Mouse (Mus musculus) midbrain, embryonic 10.5 days (tissue): ENCODE measurements at regions not wholly inside any gene's neighbourhood (a gene's known extent, or its start where the extent isn't known, plus 50 kb on each side); places are given as distances from the start of the nearest gene placed in this dataset.
A peak's percentile ranks its signal among the peaks of the same experiment; 100 is the strongest.
"Not testable (repeated sequence)": the region's sequence is repeated elsewhere in the genome, so short reads cannot be mapped to it uniquely, and the experiment has no call there.

Experiments used
- DNase-seq: peaks from one replicate; pipeline ENCODE4 v3.0.0-alpha.2; 2017; ENCODE audit warnings: low spot score
- H3K27ac ChIP-seq: fragments of 300-500 bp; sonication (generic); replicated peaks from 2 replicates; pipeline ENCODE4 v1.5.1; 2016; ENCODE audit warnings: mild to moderate bottlenecking
- H3K27me3 ChIP-seq: fragments of 300-500 bp; sonication (generic); 2 replicates; pipeline ENCODE4 v1.6.1; 2016; ENCODE audit warnings: low read depth, mild to moderate bottlenecking; ENCODE audit not compliant: poor library complexity, severe bottlenecking
- H3K36me3 ChIP-seq: fragments of 300-500 bp; sonication (generic); 2 replicates; pipeline ENCODE4 v1.6.1; 2016; ENCODE audit warnings: mild to moderate bottlenecking, moderate library complexity
- H3K4me1 ChIP-seq: fragments of 300-500 bp; sonication (generic); 2 replicates; pipeline ENCODE4 v1.6.1; 2016
- H3K4me3 ChIP-seq: fragments of 300-500 bp; sonication (generic); 2 replicates; pipeline ENCODE4 v1.5.1; 2016; ENCODE audit warnings: mild to moderate bottlenecking, moderate library complexity
- H3K9me3 ChIP-seq: fragments of 300-500 bp; sonication (generic); replicated peaks from 2 replicates; pipeline ENCODE4 v1.6.1; 2016; ENCODE audit warnings: mild to moderate bottlenecking
- WGBS: fragments of 180-500 bp; shearing (Covaris S2); methylation state at CpG from one replicate; pipeline ENCODE4 v1.1.7; 2016; 5-methylcytosine and 5-hydroxymethylcytosine counted together

DNA sequence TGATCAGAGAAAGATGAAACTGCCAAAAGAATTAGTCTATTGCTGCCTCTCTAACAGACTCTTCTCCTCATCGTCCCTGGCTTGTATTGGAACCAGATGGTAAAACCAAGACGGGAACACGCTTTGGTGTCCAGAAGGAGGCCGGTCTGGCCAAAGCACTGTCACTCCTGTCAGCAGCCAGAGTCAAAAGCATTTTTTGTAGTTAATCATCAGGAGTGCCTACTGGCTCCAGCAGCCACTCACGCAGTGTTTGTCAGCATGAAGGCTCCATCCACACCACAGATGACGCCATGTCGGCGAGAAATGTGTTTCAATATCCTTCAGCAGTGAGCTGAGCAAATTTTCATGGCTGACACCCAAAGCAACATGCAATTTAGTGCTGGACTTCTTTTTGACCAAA lies 162.1 kb upstream of the G2e3 start:
- Histone ChIP-seq H3K27me3 (no peaks in the 10 kb centered on the region), H3K36me3 (no peaks in the 10 kb centered on the region), H3K4me1 (peaks cover 7% of the 10 kb centered on the region), H3K9me3 (no peaks in the 10 kb centered on the region), H3K27ac (no peak overlapping the region), H3K4me3 (no peak overlapping the region)
- DNase-seq = no peak
- 87% methylated on average over 8 of the region's 8 CpGs for WGBS

GRCm38 (mm10) chr12:51174906-51175756 lies 172.7 kb upstream of the G2e3 start:
- peak overlapping the region; percentile 74 for H3K27ac ChIP-seq
- H3K4me1 ChIP-seq = peaks cover 15% of the 10 kb centered on the region
- peak; percentile 27 for DNase-seq
- no peaks in the 10 kb centered on the region for H3K36me3 ChIP-seq
- no peak overlapping the region; the same call in 1 of the 2 replicates for H3K4me3 ChIP-seq
- H3K27me3 ChIP-seq = no peaks in the 10 kb centered on the region
- 31% methylated on average over 16 of the region's 16 CpGs for WGBS
- H3K9me3 ChIP-seq = no peaks in the 10 kb centered on the region

- 90% methylated on average over 7 of the region's 7 CpGs for WGBS
- no peak overlapping the region for H3K27ac ChIP-seq
- no peaks in the 10 kb centered on the region for H3K36me3 ChIP-seq
- no peak overlapping the region for H3K4me3 ChIP-seq
- H3K9me3 ChIP-seq = 0 out of 2 replicates have a peak, but pooled peaks cover 3% of the 10 kb centered on the region
- DNase-seq = no peak
- H3K4me1 ChIP-seq = no peaks in the 10 kb centered on the region
- H3K27me3 ChIP-seq = no peaks in the 10 kb centered on the region
Observed at GRCm38 (mm10) chr12:51165186-51165585, 182.7 kb upstream of the G2e3 start.

- no peaks in the 10 kb centered on the region for H3K36me3 ChIP-seq
- no peak for DNase-seq
- no peak overlapping the region for H3K27ac ChIP-seq
- H3K4me3 ChIP-seq = no peak overlapping the region
- H3K9me3 ChIP-seq = 0 out of 2 replicates have a peak, but pooled peaks cover 3% of the 10 kb centered on the region
- no peaks in the 10 kb centered on the region for H3K4me1 ChIP-seq
- 96% methylated on average over 1 of the region's 1 CpGs for WGBS
- H3K27me3 ChIP-seq = no peaks in the 10 kb centered on the region
Observed at GRCm38 (mm10) chr12:51160995-51161394, 186.9 kb upstream of the G2e3 start.

DNA sequence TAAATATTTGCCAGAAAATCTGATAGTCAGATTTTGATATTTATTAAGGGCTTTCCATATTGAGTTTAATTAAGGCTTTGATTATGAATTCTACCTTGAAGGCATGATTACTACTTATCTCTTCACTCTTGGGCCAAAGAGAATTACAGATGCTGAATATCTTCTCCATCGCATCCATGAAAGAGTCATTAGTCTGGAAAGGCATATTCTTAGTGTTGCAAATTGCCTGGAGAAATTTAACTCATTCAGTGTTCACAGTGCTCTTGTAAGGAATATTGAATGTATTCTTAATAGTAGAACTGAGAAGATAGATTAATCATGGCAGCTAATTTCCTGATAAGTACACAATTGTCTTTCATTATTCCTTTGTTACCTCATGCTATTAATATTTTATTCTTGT lies 187.7 kb upstream of the G2e3 start:
- no peak overlapping the region for H3K27ac ChIP-seq
- 92% methylated on average over 1 of the region's 1 CpGs for WGBS

DNA sequence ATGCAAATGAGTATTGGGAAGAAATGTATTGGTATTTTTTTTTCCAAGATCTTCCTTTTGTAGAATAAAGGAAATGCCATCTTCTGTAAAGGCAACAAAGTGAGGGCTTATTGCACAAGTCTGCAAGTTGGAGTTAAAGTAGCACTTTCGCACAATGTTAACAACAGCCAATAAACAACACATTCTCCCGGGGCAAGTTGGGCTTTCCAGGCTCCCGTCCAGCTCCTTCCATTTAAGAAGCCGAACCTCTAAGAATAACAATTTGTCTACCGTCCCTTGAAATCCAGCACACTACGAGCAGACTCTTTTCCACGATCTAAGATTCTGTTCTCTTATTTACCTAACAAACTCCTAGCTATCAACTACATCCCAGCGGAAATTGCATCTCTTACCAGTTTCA lies 199.9 kb upstream of the G2e3 start:
- DNase-seq = no peak
- Histone ChIP-seq H3K27me3 (no peaks in the 10 kb centered on the region), H3K36me3 (no peaks in the 10 kb centered on the region), H3K9me3 (no peaks in the 10 kb centered on the region), H3K27ac (no peak overlapping the region), H3K4me3 (no peak overlapping the region), H3K4me1 (no peaks in the 10 kb centered on the region)
- WGBS = 89% methylated on average over 8 of the region's 8 CpGs

More for the DNA sequence above, 187.7 kb upstream of the G2e3 start:
- H3K27me3 ChIP-seq = no peaks in the 10 kb centered on the region
- no peaks in the 10 kb centered on the region for H3K4me1 ChIP-seq
- no peaks in the 10 kb centered on the region for H3K36me3 ChIP-seq
- DNase-seq = no peak
- H3K9me3 ChIP-seq = 0 out of 2 replicates have a peak, but pooled peaks cover 3% of the 10 kb centered on the region
- no peak overlapping the region for H3K4me3 ChIP-seq

DNA sequence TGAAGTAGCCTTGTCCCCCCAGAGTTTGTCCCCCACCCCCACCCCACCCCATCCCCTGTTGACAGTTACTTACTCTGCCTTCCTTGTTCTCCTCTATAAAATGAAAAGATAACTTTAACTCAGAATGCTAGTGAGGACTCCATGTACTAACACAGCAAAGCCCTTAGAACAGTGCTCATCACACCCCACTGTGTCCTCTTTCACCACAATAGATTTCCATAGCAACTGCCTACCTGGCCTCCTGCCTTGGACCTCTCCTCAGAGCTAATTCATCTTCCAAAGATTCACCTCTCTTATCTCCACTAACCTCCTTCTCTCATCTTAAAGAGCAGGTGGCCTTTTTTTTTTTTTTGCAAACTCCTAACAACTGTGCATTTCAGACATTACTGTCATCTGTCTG lies 204.0 kb upstream of the G2e3 start:
- no peak overlapping the region for H3K4me3 ChIP-seq
- no peaks in the 10 kb centered on the region for H3K27me3 ChIP-seq
- no peak overlapping the region for H3K27ac ChIP-seq
- no peaks in the 10 kb centered on the region for H3K9me3 ChIP-seq
- no peak for DNase-seq
- H3K36me3 ChIP-seq = no peaks in the 10 kb centered on the region
- H3K4me1 ChIP-seq = no peaks in the 10 kb centered on the region

GRCm38 (mm10) chr12:51143196-51143595 lies 204.7 kb upstream of the G2e3 start:
- 44% methylated on average over 3 of the region's 3 CpGs for WGBS
- no peak for DNase-seq
- no peaks in the 10 kb centered on the region for H3K9me3 ChIP-seq
- H3K36me3 ChIP-seq = no peaks in the 10 kb centered on the region
- H3K4me3 ChIP-seq = no peak overlapping the region
- H3K27me3 ChIP-seq = no peaks in the 10 kb centered on the region
- H3K4me1 ChIP-seq = no peaks in the 10 kb centered on the region
- H3K27ac ChIP-seq = no peak overlapping the region

GRCm38 (mm10) chr12:51133676-51134075 lies 214.2 kb upstream of the G2e3 start:
- not testable (repeated sequence) for DNase-seq, H3K27me3 ChIP-seq, H3K9me3 ChIP-seq, H3K27ac ChIP-seq, H3K4me1 ChIP-seq, H3K36me3 ChIP-seq, H3K4me3 ChIP-seq
- 90% methylated on average over 5 of the region's 5 CpGs for WGBS

GRCm38 (mm10) chr12:51128274-51128673 lies 219.6 kb upstream of the G2e3 start:
- Histone ChIP-seq H3K9me3 (no peaks in the 10 kb centered on the region), H3K4me3 (no peak overlapping the region), H3K27me3 (no peaks in the 10 kb centered on the region), H3K36me3 (no peaks in the 10 kb centered on the region), H3K27ac (no peak overlapping the region), H3K4me1 (no peaks in the 10 kb centered on the region)
- no peak for DNase-seq

DNA sequence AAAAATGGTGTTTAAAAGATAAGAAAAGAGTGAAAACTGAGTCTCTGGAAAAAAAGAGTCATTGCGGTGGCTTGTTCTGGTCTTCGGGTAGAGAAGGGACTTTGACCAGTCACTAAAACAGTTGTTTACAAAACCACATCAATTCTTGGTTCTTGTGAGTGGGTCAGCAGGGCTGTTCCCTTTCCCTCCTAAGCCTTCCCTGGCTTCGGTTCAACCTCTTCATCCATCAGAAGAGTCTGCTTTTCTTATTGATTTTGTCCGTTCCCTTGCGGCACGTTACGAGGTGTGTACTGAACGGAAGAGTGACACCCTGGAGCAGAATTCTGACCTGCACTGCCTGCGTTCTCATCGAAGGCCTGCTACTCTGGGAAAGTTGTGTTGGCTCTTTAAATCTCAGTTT lies 229.1 kb upstream of the G2e3 start:
- Histone ChIP-seq H3K9me3 (no peaks in the 10 kb centered on the region; the same call in 1 of the 2 replicates), H3K4me3 (no peak overlapping the region), H3K4me1 (no peaks in the 10 kb centered on the region), H3K27me3 (no peaks in the 10 kb centered on the region), H3K27ac (no peak overlapping the region), H3K36me3 (no peaks in the 10 kb centered on the region)
- no peak for DNase-seq
- WGBS = 97% methylated on average over 10 of the region's 10 CpGs

DNA sequence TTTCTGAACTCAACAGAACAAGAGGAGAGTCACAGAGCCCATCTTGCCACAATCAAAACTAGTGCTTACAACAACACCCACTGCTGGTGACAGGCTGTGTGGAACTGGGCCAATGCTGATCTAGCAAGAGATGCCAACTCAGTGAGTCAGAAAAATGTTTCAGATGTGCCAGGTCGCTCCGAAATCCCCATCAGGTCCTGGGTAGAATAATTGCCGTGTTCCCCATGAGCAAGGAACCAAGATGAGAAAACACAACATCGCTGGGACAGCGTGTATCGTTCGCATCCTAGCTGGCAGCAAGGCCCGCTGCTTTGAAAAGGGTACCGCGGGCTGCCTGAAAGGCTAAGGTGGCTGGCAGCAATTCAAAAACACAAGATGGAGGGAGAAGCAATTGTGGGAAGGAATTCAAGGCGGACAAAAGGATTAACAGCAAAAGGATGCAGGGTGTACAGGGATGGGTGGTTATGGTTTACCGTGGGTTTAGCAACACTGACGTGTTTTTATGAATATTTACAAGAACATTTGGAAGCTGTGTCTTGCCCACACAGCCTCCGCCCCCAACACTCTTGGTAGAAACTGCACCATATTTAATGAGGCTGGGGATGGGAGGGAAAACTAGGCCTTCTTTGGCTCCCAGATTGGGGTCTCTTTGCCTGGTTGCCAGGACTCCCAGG lies 229.7 kb upstream of the G2e3 start:
- 92% methylated on average over 14 of the region's 14 CpGs for WGBS

DNA sequence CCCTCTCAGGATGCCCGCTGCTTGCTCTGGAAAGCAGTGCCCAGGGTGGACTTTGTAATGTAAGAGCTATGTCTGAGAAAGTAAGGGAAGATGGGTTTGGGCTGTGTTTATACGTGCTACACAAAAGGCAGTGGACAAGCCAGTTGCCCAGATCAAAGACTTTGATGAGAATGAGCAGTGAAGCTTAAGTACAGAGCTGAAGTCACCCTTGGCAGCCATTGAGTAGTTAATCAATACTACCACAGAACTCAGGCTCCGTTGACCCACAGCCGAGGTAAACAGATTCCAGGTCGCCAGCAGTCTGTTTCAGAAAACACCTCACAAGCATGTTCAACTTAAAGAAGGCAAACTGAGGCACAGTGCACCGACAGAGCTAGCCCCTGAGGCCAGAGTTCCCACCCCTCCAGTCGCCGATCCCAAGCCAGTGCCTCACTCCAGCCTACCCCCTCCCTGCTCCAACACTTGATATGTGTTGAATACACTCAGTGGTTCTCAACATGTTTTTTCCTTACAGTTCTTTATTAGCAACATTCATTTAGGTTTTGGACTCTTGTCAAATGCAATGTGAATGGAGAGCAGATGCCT lies 230.3 kb upstream of the G2e3 start:
- no peaks in the 10 kb centered on the region for H3K4me1 ChIP-seq
- no peak for DNase-seq
- no peaks in the 10 kb centered on the region for H3K27me3 ChIP-seq
- no peak overlapping the region for H3K27ac ChIP-seq
- WGBS = 78% methylated on average over 8 of the region's 8 CpGs
- H3K4me3 ChIP-seq = no peak overlapping the region
- no peaks in the 10 kb centered on the region for H3K36me3 ChIP-seq
- no peaks in the 10 kb centered on the region; the same call in 1 of the 2 replicates for H3K9me3 ChIP-seq

More for the DNA sequence above, 229.7 kb upstream of the G2e3 start:
- no peaks in the 10 kb centered on the region for H3K4me1 ChIP-seq
- H3K36me3 ChIP-seq = no peaks in the 10 kb centered on the region
- no peak for DNase-seq
- no peak overlapping the region for H3K27ac ChIP-seq
- no peaks in the 10 kb centered on the region for H3K27me3 ChIP-seq
- H3K9me3 ChIP-seq = no peaks in the 10 kb centered on the region; the same call in 1 of the 2 replicates
- H3K4me3 ChIP-seq = no peak overlapping the region
